Mouse (Mus musculus) monocyte, adult 2 months (primary cell): ENCODE results near the gene Mgll.

Experiments
- DNase-seq, 2 experiments: peaks; one replicate each; pipeline ENCODE4 v3.0.0; 2022; ENCODE audit warnings: low spot score in 2 of 2, low read depth in 1 of 2

The Mgll gene

DNA sequence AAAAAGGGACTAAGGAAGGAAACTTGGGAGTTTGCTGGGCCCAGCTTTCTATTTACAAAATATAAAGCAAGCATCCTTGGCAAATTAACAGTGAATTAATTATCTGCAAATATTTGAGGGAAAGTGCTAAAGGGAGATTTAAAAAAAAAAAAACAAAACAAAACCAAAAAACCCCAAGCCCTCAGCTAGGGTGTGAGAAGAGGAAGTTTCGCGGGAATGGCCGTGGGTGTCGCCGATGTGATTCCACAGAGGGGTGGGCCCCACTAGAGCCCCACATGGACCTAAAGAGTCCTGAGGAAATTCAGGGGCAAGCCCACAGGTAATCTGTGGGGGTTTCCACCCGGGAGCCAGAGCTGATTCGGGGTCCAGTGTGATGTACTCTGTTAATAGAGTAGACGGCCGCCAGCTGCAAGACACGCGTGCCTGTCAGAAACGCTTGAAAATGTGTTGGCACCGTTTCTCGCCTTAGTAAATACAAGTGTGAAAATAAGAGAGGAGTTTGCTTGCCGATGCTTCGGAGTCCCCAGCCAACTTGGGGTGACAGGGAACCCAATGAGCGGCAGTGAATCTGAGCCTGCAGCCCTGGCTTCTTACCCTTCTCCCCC, 46.2 kb downstream of the Mgll start:
- DNase-seq: no peak

DNA sequence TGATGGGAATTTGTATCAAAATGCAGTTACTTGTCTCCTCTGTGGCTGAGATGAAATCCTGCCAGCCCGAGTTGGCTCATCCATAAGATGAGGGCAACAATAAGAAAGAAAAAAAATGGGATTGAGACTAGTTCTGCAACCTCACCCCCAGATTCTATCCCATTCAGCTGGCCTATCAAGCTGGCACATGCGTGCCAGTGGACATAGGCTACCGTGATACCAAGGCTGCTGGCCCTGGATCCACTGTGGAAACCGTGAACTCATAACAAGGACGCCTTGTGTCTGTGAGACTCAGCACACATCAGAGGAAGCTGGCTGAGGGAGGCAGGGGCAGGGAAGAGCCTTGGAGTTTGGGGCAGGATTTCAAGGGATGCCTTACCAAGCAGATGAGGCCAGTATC, 46.8 kb downstream of the Mgll start:
- no peak for DNase-seq

DNA sequence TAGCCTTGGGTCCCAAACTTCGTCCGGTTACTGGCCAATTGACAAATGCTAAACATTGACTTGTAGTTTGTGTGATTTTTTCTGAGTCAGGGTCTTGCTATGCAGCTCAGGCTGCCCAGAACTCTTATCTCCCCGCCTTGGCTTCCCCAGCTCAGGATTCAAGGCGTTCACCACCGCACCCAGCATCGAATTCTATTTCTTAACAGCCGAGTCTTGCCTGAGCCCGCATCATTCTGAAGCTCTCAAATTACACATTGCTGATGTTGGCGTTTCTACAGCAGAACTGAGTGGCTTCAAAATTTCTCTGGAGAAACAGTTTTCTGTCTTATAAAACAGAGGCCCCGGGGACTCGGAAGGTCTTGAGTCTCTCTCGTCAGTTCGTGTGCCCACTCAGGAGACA, 47.8 kb downstream of the Mgll start:
- no peak for DNase-seq

DNA sequence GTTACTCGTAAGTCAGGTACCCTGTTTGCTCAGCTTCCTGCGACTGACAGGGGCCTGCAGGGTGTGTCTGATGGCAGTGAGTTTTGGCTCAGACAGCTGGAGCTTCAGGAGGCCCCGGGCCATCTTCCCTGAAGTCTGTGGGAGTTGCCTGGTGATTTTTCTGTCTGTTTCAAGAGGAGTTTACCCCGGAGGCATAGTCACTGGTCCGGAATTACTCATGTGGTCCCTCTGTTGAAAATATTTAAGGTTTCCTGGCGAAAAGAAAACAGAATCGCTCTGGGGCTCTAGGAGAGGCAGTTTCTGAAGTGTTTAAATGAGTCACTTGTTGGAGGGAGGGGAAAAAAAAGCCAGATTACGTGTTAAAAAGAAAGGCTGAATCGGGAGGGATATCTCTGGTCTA, 49.8 kb downstream of the Mgll start:
- DNase-seq: no peak

DNA sequence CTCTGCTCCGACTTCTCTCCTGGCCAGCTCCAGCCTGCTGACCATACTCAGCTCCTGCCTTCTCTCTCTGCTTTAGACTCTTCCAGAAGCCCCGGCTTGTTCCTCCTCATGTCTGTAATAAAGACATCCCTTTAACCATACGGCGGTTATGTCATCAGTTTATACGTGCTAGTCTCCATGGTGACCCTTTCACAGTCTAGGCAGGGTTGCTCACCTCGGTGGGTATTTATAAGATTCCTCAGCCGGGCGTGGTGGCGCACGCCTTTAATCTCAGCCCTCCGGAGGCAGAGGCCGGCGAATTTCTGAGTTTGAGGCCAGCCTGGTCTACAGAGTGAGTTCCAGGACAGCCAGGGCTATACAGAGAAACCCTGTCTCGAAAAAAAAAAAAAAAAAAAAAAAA, 51.1 kb downstream of the Mgll start:
- no peak for DNase-seq

DNA sequence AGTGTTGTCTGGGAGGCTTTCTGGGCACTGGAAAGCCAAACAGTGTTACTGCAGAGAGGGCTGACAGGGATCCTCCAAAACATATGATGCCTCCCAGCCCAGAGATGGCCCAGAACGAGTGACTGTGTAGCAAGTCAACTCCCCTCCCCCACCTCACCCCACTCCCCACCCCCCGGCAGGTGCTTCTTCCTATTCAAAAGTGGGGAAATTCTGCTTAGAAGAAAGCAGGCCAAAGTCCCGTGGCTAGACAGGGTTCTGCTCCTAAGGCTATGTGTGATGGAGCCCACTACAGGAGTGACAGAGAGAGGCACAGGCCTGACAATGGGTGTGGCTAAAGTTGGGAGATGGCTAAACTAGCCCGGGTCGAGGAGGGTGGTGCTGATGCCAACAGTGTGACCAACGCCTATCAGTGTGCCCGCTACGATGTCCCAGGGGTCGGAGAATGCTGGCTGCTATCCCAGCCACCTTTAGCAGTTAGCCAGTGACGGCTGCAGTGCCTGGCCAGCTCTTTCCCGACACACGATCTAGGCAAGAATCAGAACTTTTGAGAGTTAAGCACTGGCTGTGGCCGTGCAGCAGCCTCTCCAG, 52.2 kb downstream of the Mgll start:
- no peak for DNase-seq

DNA sequence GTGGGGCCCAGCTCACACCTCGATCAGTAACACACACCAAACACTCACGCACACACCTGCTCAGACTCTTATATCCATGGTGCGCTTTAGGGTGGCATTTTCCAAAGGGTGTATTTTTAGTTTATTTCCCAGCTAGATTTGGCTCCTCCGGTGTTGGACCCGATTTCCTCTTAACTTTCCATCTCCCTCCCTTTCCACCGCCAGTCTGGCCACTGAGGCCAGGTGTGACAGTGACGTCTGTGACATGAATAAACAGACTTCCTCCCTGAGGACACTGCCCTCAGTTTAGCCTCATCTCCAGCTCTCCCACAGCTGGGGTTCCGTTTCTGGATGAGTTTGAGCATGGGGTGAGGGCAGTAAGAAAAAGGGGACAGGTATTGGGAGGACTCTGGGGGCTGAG, 52.8 kb downstream of the Mgll start:
- no peak for DNase-seq

DNA sequence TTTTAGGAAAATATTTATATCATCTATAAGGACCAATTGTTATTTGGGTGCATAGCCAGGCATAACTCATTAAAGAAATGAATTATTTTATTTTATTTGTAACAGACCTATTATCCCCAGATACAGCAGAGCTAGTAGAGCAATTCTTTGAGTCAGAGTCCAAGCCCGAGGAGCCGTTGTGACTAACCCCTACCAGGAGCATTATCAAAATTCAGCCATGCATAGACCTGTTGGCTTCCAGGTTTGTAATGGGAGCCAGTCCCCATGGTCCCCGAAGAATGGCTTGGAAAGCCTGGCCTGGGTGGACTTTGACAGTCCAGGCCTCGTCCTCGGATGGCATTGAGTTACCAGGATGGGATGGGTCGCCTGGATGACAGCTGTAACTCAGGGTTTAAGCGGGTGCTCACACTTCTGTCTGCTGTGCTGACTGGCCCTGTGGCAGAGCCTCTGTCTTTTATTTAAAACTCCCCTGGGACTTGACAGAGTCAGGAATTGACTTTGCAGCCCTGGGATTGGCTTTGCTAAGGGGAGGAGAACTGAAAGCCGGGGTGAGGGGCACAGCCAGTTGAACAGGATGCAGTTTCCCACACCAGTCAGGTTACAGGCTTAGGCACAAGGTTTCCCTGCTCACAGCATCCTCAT, 54.0 kb downstream of the Mgll start:
- DNase-seq: no peak

DNA sequence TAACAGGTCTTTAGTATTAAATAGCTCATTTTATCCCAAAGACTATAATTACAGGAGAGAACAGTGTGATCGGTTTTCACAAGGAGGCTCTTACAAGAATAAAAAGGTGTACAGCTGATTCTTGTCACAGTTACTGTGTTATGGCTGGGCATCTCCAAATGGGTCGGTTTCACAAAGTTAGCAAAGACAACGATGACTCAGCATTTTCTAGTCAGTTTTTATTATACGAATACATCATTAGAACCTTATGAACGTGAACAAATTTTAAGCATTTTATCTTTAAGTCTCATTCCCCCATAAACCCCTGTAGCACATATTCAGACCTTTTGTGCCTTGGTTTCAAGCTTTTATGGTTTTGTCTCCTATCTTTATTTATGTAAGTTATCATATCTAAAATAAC, 55.5 kb downstream of the Mgll start:
- no peak for DNase-seq

DNA sequence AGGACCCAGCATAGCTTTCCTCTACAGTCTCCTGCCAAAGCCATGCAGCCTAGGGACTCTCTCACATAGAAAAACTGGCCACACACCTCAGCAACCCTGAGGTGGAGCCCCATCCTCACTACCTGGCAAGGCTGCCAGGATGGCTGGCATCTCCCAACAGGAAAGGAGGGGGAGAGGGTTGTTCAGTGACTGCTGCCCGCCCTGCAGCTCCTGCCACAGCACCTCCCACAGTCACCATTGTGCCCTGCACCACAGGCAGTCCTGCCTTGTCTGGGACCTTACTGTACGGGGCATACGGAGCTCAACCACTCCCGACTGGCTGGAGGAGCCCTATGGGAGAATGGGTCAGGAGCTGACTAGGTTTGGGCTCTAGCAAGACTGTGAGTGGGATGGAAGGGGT, 57.7 kb downstream of the Mgll start:
- no peak for DNase-seq

DNA sequence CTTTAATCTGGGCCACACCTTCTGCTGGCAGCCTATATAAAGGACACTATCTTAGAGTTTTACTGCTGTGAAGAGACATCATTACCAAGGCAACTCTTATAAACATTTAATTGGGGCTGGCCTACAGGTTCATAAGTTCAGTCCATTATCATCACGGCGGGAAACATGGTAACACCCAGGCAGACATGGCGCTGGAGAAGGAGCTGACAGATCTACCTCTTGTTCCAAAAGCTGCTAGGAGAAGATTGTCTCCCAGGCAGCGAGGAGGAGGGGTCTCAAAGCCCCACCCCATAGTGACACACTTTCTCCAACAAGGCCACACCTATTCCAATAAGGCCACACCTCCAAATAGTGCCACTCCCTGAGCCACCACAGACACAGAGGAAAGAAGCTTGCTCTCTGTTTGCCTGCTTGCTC, 58.8 kb downstream of the Mgll start:
- DNase-seq: no peak

DNA sequence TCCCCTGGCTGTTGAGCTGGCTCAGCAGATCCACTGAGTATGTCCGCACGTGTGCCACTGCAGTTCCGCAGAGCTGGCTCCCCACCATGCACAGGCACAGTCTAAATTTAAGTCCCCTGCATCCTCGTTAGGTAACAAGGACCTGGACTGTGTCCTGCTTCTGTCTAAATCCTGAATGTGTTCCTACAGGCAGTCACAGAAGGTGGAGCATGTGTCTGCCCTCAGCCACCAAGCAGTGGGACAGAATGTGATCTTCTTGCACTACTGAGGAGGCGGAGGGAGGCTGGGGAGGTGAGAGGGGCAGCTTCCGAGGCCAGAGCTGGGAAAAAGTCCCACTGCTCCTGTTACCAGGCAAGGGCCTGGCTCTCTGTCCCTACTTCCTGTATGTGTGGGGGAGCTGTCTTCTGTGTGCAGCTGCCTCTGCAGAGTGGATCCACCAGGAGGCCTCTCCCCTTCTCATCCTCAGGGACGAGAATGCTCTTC, 60.5 kb downstream of the Mgll start:
- DNase-seq: no peak

DNA sequence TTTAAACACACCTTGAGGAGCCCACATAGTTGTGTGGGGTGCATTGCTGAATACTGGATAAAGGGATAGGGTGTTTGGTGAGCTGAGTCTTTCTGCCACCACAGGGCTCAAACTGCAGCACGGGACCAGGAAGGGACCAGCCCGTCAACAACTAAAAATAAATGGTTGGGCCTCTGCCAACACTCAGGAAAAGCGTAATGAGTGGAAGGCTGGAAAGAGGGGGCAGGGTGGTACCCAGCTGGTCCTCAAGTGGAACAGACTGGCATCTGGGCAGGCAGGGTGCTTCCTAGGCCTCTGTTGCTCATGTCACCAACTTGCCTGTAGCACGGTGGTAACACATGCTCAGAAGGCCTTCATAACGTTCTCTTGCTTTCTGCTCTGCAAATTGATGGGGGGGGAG, 61.1 kb downstream of the Mgll start:
- no peak for DNase-seq

DNA sequence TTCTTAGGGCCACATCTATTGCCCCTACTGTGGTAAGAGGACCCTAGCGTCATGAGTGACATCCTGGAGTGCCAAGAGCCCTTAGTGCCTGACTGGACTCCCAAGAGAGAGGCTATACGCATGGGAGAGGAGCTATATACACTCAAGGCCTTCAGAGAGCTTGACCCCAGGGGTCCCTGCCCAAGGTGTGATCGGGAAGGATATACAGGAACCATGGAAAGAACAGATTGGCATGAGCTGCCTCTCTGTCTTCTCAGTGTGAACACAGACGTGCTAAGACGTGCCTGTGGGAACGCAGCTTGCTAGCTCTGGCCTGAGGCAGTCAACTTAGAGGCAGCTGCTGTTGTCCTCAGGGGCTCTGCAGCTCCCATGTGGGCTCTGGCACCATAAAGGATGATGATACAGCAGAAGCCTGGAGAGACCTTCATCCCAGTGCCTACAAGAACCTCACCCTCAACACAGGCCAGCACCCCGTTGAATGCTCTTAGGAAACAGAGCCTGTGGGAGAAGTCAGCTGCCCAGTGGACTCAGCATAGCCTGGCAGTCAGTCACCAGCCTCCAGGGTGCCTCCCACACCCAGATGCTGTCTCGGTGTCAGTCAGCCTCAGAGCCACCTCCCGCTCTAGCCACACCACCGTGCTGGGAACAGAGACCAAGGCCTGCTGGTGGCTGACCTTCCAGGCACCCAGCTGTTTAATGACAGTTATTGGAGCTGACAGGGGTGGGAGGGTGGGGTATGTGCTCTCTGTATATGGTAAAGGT, 61.8 kb downstream of the Mgll start:
- DNase-seq: no peak

DNA sequence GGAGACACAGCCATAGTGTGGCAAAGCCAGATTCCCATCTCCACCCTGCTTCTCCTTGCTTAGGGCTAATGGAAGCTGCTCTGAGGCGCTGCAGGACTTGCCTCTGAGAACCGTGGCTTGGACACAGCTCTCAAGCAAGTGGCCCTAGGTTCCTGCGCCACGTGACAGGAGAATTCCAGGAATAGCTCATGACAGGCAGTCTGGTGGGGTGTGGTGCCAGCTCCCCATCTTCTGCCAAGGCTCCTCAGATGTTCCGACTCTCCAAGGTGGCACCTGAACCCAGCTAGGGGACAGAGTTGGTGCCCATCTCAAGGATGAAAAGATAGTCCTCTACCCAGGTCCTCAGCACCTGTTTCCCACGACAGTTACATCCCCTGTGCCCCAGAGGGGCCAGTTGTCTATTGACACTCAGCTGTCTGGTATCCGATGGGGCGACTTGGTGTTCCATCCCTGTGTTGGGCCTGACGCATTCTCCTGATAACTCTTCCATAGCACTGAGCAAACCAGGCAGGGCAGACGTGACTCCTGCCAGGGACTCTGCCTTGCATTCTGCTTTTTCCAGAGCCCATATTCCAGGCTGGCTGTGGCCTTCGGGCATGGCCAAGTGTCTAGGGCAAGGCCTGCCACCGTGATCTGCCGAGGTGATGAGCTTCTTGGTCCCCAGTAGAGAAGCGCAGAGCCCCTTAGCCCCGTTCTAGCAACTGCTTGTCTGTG, 62.7 kb downstream of the Mgll start:
- no peak for DNase-seq

DNA sequence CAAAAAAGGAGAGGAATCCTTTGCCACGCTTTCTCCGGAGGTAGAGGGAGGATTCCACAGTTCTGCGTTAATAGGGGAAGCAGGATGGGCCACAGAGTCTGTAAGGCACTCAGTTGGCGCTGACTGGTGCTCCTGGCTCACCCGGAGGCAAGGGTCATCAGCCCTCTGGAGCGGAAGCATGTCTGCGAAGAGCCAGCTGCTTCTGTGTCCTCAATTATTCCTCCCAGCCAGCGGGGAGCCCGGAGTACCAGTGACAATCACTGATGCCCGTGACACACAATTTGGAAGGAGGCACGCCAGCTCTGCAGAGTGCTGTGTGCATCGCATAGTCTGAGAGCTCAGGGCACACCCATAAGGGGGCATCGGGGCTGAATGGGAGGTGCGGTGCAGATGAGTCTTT, 63.3 kb downstream of the Mgll start:
- no peak for DNase-seq

DNA sequence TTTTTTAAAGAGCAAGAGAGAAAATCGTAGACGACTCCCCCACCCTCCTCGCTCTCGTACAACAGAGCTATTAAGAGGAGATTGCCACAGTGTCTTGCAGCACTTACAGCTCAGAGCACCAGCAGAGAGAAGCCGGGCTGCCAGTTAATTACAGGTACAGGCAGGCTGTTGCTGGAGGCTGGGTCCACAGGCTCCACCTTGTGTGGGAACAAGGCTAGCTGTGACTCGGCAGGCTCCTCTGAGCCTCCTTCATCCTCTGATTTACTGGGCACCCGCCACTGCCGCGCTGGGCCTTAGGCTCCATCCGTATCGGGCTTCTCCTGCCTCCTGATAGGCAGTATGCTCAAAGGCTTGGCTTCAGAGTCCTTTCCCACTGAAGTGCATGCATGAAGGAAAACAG, 64.0 kb downstream of the Mgll start:
- DNase-seq: no peak

DNA sequence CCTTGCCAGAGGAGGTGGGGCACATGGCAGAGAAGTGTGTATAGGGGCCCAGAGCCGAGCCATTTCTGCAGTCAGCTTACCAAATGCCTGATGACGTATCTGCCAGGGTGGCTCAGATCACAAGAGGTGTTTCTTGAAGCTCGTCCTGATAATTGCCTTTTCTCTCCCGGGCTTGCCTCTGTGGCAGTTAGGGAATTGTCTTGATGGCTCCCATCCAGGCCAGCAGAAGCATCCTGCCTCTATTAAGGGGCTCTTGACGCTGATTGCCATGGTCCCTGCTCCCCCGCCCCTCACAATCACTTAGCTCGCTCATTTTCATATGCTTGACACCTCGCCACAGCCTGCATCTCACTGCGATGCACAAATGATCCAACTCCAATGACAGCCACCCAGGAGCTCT, 67.1 kb downstream of the Mgll start:
- DNase-seq: no peak

DNA sequence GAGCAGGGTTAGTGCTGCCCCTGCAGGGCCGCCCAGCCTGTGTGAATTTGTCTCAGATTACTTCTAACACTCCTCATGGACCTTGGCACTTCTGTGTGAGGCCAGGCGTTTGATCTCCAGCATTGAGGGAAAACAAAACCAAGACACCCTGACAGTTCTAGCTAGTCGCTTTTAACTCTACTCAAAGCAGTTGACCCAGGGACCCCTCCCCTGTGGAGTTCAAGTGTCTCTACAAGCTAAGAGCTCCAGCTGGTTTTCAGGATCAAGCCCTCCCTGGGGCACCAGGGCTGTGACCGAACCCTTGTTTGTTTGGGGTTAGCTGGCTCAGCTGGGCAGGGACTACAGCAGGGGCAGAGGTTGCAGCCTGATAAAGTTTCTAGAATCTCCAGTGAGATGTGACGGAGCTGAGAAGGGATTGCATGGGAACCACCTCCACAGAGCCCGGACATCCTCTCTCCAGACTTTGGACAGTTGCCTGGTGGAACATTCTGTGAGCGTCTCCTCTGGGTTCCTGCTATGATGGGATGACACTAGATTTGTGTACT, 68.0 kb downstream of the Mgll start:
- no peak for DNase-seq

DNA sequence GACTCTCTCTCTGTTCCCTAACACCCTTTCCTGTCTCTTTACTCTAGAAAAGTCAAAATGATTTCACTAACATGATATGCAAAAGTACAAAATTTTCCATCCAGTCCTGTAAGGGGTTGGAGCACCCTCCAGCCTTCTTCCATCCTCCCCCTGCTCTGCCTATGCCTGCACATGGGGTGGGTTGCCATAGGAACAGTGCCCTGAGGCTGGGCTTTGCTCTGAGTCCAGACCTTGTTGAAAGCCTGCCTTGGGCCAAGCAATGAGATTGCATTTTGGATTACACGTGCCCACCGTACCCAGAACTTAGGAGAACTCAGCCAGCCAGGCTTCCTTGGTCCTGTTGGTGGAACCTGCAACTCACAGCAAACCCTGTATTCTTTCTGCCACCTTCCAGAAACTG, 69.0 kb downstream of the Mgll start:
- DNase-seq: no peak

DNA sequence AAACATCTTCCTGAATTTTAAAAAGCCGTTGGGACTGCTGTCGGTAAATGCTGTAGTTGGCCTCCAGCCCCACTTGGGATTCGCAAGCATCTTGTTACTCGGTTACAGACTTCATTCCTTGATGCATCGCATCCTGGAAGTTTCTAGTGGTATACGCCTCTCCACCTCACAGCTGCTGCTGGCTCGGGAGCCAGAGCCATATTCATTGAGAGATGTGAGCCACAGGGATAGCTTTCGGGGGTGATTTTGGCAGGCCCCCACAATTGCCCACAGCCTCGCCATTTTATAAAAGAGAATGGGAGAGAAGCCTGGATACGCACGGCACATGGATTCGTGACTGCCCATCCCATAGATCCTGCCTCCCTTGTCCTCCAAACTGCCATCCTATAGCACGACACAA, 69.7 kb downstream of the Mgll start:
- DNase-seq: no peak
